8 mouse cellular contexts compared by ENCODE assay signal in genomic region chr8:122697181-122697581, GRCm38 (mm10). TPM values are rescaled to one million over a fixed set of nuclear protein-coding genes. Genes with fewer than 3 reads are reported as not detected.
A peak's percentile ranks its signal among the peaks of the same experiment; 100 is the strongest.
DNase-seq lines count a peak whose midpoint lies in the region; ATAC-seq lines count a peak whose summit lies in the region.

No protein-coding gene starts in this region.

- DNase-seq in heart, embryonic 10.5 days (ENCODE audit: low spot score), result no peak
- no peak for DNase-seq in heart, adult 9 months (ENCODE audit: low spot score in 2 of 2)
- DNase-seq in urinary bladder, postnatal 25 days (ENCODE audit: low spot score), result peak; percentile 29
- DNase-seq in urinary bladder, postnatal 10 days (ENCODE audit: low spot score), result no peak
- no peak for DNase-seq in neural tube, embryonic 10.5 days (ENCODE audit: extremely low spot score, low spot score)

- ATAC-seq in erythroid progenitor cell, adult 5-6 weeks (replicated peaks; ENCODE audit: low FRiP score, poor library complexity, severe bottlenecking), result peak; percentile 49
- no peak for ATAC-seq in liver, embryonic 12.5 days
- ATAC-seq in granulocyte monocyte progenitor cell, adult 5-6 weeks (replicated peaks; ENCODE audit: poor library complexity, severe bottlenecking), result no peak

- H3K9ac ChIP-seq in liver, embryonic 12.5 days, result peak overlapping the region; percentile 80

- H3K27ac ChIP-seq in heart, embryonic 10.5 days, result peak overlapping the region; percentile 56; the same call in 1 of the 2 replicates
- H3K27ac ChIP-seq in liver, embryonic 12.5 days, result peak overlapping the region; percentile 84

- peak overlapping the region; percentile 47 for H3K4me3 ChIP-seq in heart, embryonic 10.5 days
- H3K4me3 ChIP-seq in liver, embryonic 12.5 days, result peak overlapping the region; percentile 70

- H3K4me2 ChIP-seq in liver, embryonic 12.5 days, result peak overlapping the region; percentile 82

- 80% methylated on average over 3 of the region's 3 CpGs for WGBS in heart, embryonic 10.5 days
- WGBS in liver, embryonic 12.5 days (ENCODE audit: insufficient replicate concordance), result 26% methylated on average over 3 of the region's 3 CpGs

- H3K4me1 ChIP-seq in heart, embryonic 10.5 days, result peaks cover 78% of the 10 kb centered on the region
- H3K4me1 ChIP-seq in liver, embryonic 12.5 days, result peaks cover 100% of the 10 kb centered on the region

- H3K9me3 ChIP-seq in heart, embryonic 10.5 days, result no peaks in the 10 kb centered on the region
- no peaks in the 10 kb centered on the region for H3K9me3 ChIP-seq in liver, embryonic 12.5 days (replicated peaks)

- H3K36me3 ChIP-seq in heart, embryonic 10.5 days, result no peaks in the 10 kb centered on the region
- H3K36me3 ChIP-seq in liver, embryonic 12.5 days, result peaks cover 38% of the 10 kb centered on the region

- peaks cover 14% of the 10 kb centered on the region; the same call in 1 of the 2 replicates for H3K27me3 ChIP-seq in heart, embryonic 10.5 days (ENCODE audit: insufficient read depth, poor library complexity, severe bottlenecking)
- H3K27me3 ChIP-seq in liver, embryonic 12.5 days (replicated peaks), result peaks cover 8% of the 10 kb centered on the region; the same call in 1 of the 2 replicates

RNA-seq across cellular contexts. Expression of gene Cbfa2t3, which starts 1.7 kb away (rescaled TPM):
- polyA plus RNA-seq in heart, embryonic 10.5 days (2016; fragmentation: Nextera tagmentation; extraction: Ambion mirVana), result 3.8 and 5.5 TPM in 2 replicates
- 4.0 and 16.8 TPM in 2 replicates for total RNA-seq in erythroid progenitor cell, adult 5-6 weeks (2015; ENCODE audit: low replicate concordance)
- 1.5 and 7.6 TPM in 2 replicates for total RNA-seq in erythroid progenitor cell, adult 5-6 weeks (2017; ENCODE audit: low replicate concordance)
- 7.7 and 8.0 TPM in 2 replicates for polyA plus RNA-seq in liver, embryonic 12.5 days (2016; fragmentation: Nextera tagmentation; extraction: Ambion mirVana)
- total RNA-seq in granulocyte monocyte progenitor cell, adult 5-6 weeks (2014; fragmentation: Nextera tagmentation), result 35.4 and 37.7 TPM in 2 replicates
- 8.3 and 16.0 TPM in 2 replicates for total RNA-seq in granulocyte monocyte progenitor cell, adult 5-6 weeks (2017)
